In genomic region chr19:3575632-3576384, GRCm38 (mm10) we compare ENCODE assay signal across 8 mouse cellular contexts. TPM values are rescaled to one million over a fixed set of nuclear protein-coding genes. Genes with fewer than 3 reads are reported as not detected.
DNase-seq lines count a peak whose midpoint lies in the region; ATAC-seq lines count a peak whose summit lies in the region.

TSS of gene Ppp6r3 (minus strand) at chr19:3575749.

- H3K4me3 ChIP-seq in hindbrain, embryonic 12.5 days, result peak within 1 kb of the TSS; percentile 67

- DNase-seq in NIH3T3 (ENCODE audit: low read depth), result peak; percentile 100
- peak; percentile 99 for DNase-seq in cerebellum, postnatal 10 days
- peak; percentile 98 for DNase-seq in frontal cortex, postnatal 10 days (ENCODE audit: low spot score in 2 of 2)
- DNase-seq in layer of hippocampus, postnatal 14 days (ENCODE audit: low spot score in 2 of 2), result peak; percentile 97 to 99
- DNase-seq in lung, postnatal 14 days, result peak; percentile 98
- peak; percentile 96 for DNase-seq in retina, adult 2 months (ENCODE audit: low read depth, low spot score)
- peak; percentile 97 to 98 for DNase-seq in thymus, postnatal 36 days

- 1% methylated on average over 51 of the region's 51 CpGs for WGBS in hindbrain, embryonic 12.5 days

- H3K9me3 ChIP-seq in hindbrain, embryonic 12.5 days (replicated peaks), result no peaks in the 10 kb centered on the region

- H3K36me3 ChIP-seq in hindbrain, embryonic 12.5 days, result no peaks in the 10 kb centered on the region

- H3K4me2 ChIP-seq in hindbrain, embryonic 12.5 days (replicated peaks), result peak within 1 kb of the TSS; percentile 56

- peak within 1 kb of the TSS; percentile 95 for H3K27ac ChIP-seq in hindbrain, embryonic 12.5 days

- H3K9ac ChIP-seq in hindbrain, embryonic 12.5 days, result peak within 1 kb of the TSS; percentile 84

- H3K4me1 ChIP-seq in hindbrain, embryonic 12.5 days, result peaks cover 21% of the 10 kb centered on the region

- peak; percentile 97 for ATAC-seq in hindbrain, embryonic 12.5 days (ENCODE audit: low FRiP score)

- no peaks in the 10 kb centered on the region for H3K27me3 ChIP-seq in hindbrain, embryonic 12.5 days

RNA-seq across cellular contexts. Expression of gene Ppp6r3, which starts in this region (rescaled TPM):
- polyA plus RNA-seq in hindbrain, embryonic 12.5 days (2016; fragmentation: Nextera tagmentation; extraction: Ambion mirVana), result 79.9 and 83.9 TPM in 2 replicates
- total RNA-seq in layer of hippocampus, postnatal 14 days (2021), result 10 to 100 TPM; 84.7 to 87.9 TPM

Comparison
In these comparisons a context has a peak if more than half of its experiments do, and no peak if none do; other contexts are left out.
1. Peak in every context shown above with its lines: DNase-seq, ATAC-seq, H3K4me3 ChIP-seq and H3K27ac ChIP-seq.